Mouse (Mus musculus): ENCODE measurements around the gene Gm10306.

Gene Gm10306

DNA sequence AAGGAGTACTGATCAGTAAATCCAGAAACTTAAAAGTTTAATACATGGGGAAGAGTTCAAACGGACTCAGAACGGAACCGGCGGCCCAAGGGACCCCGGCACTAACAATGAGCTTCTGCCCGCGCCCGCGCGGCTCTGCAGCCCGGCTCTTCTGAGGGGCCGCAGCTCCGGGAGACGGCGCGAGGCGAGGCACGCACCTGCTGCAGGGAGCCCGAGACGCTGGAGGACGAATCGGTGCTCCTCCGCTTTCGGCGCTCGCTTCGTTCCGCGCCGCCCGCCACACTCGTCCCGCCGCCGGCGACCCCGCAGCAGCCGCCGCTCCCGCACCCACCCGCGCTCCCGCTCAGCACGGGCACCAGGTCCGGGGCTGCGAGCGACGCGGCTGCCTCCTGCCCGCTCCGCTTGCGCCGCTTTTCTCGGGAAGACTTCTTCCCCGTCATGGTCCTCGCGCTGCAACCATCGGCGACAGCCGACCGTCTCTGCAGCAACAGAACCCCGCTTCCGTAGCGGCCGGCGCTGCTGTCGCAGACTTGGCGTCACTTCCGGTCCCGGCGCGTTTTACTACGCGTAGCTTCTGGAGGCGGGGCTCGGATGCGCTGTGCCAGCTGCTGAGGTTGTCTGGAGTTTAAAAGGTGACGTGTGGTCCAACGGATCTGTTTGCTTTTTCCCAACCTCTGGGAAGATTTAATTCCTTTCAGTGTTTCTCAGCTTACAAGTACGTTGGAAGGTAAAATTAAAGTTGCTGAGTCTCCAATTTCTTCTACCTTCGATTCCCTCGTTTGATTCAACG, at the start of gene Gm10306, which contains the start of gene Caap1:
Gene Gm10306, plus strand, starts transcription at position 282 of the 790 bp plus-strand sequence.
Gene Caap1, minus strand, starts transcription at position 532 of the 790 bp plus-strand sequence.
- peak; percentile 82 to 93 for DNase-seq (ENCODE audit: low spot score in 2 of 2)

DNA sequence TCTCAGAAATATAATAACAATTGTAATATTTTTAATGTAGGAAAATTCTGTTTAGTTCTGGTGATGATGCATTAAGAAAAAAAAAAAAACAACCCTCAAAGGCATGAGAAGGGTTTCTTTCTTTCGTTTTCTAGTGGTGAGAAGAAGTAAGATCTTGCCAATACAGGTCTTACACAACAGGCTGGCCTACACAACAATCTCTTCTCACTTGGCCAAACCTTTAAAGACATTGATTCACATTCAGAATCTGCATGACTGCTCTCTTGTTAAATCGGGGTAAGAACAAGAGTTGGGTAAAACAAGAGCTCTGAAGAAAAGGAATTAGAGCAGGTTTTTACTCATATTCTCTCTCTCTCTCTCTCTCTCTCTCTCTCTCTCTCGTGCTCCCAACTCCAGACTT, 41.0 kb upstream of the Gm10306 start:
- DNase-seq (ENCODE audit: low spot score in 2 of 2), result no peak

DNA sequence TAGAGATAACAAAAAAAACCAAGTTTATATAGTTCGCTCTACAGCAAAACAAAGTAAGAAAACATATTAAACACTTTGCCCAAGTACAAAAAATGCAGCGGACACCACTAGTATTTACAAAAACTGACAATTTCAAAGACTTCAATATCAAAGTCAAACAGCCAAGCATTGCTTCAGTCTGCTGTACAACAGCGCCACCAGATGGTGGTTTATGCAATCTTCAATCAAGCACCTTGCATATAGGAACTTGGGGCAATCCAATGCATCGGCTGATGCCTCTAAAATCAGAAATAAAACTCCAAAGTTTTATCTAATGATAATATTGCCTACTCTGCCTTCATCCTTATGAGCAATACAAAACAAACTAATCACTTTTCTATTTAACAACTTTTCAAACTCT, 38.7 kb upstream of the Gm10306 start:
- DNase-seq (ENCODE audit: low spot score in 2 of 2), result peak in 1 of 2 experiments; percentile 37

DNA sequence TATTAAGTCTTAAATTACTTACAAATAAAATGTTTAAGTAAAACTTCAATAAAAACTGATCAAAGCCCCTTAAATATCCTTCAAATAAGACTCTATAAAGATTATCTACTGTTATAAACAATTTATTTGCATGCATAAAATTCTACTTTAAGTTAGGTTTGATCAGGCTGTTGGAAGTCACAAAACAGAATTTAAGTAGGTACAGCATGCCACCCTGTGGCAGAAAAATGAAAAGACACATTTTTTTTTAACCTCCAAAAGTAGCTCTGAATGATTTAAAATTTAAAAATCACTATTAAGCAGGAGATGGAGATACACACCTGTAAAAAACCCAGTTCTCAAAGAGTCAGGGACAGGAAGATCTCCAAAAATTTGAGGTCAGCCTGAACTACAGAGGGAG, 33.0 kb upstream of the Gm10306 start:
- no peak for DNase-seq (ENCODE audit: low spot score in 2 of 2)

DNA sequence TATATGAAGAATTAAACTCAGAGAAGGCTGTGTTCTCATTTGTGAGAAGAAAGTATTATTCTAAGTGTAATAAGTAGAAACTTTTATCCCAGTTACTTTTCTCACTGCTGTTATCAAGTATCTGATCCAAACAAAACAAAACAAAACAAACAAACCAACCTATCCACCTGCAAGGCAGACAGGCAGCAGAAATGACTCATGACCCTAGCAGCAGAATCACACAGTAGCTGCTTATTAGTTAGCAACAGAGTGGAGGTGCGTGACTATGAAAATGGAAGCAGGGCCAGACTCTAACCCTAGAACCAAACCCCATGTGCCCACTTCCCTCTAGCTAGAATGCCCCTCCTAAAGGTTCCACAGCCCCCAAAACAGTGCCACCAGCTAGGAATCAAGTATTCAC, 26.9 kb upstream of the Gm10306 start:
- DNase-seq (ENCODE audit: low spot score in 2 of 2), result no peak

DNA sequence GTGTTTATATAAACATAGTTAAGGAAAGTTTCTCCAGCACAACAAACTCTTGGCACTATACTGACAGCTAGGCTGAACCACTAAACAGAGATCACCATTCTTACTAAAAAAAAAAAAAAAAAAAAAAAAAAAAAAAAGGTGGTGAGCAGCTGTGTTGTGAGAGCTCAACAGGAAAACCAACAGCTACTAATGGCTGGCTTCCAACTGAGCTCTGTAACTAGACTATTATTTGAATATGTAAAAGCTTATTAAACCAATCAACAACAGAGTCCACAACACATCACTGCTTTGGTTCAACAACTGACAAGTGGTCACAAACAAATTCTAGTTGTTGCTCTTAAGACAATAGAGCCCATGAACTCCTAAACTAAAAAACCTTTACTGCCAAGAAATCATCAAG, 23.1 kb upstream of the Gm10306 start:
- no peak for DNase-seq (ENCODE audit: low spot score in 2 of 2)

DNA sequence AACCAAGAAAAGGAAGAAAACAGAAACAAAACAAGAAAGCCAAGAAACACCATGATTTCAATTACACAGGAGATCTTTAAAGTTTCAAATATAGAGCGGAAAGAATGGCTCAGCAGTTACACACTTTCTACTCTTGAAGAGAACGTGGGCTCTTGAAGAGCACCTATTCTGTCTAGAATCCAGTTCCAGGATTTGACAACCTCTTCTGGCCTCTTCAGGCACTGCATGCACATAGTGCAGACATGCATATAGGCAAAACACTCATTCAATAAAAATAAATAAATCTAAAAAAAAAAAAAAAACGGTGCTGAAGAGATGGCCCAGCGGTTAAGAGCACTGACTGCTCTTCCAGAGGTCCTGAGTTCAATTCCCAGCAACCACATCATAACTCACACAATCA, 13.3 kb upstream of the Gm10306 start:
- no peak for DNase-seq (ENCODE audit: low spot score in 2 of 2)

DNA sequence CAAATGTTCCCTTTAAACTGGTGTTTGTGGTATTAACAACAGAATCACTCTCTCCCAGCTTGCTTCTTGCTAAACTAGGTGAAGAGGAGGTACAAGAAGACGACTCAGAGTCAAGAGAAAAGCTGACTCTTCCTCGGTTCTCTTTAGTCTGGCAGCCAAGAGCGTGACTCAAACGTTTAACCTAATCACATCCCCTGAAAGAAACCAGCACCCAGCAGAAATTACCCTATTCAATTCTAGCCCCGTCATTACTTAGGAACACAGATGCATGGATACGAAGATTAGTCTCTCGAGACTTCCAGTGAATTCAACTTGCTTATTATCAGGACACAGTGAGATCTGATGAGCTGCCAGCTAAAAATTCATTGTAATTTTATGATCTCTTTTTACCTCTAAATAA, 12.0 kb upstream of the Gm10306 start:
- no peak for DNase-seq (ENCODE audit: low spot score in 2 of 2)

DNA sequence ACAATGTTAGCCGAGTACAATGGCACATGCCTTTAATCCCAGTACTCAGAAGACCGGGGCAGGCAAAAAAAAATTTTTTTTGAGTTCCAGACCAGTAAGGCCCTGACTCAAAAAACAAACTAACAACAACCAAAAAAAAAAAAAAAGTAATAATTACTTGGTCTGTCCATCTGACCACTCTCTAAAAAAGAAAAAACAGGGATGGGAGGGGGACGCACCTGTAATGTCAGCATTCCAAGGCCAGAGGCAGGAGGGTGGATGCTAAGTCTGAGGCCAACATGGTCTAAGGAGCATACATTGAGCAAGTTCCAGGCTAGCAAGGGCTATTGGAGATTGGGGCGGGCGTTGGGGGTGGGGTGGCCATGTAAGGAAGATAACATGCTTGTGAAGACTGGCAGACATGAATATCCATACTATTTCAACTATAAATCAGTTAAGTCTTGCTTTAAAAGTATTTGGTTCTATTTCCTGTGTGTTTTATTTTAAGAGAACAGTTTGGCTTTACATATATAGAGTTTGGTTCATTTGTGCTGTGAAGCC, 1.3 kb upstream of the Gm10306 start:
- no peak for DNase-seq (ENCODE audit: low spot score in 2 of 2)

DNA sequence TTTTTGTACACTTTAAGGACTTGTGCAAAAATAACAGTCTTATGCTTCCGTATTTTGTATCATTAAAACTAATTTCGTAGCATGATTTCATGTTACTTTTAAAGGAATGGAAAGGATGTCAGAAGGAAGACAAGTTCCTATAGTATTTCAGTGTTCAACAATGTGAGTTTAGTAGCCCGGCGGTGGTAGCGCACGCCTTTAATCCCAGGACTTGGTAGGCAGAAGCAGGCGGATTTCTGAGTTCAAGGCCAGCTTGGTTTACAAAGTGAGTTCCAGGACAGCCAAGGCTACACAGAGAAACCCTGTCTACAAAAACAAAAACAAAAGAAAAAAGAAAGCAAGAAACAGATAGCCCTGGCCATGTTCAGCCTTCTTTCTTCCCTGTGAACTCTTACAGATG, 799 bp downstream of the Gm10306 start:
- no peak for DNase-seq (ENCODE audit: low spot score in 2 of 2)

DNA sequence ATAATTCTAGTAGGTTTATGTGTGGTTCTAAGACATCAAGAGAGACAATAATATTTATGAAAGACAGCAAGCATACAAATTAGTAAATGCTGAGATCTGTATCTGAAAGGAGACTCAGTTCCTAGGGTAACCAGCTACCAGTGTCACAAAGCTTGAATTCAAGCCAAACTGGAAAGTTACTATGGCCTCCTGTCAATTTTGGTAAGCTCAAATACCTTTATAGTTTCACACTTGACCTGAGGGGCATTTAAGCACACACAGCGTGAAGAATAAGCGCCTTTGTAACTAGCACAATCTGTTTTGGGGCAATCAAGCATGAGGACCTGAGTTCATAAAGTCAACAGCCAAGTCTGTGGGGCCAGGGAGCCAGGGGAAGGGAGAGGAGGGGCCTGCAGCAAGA, 2.9 kb downstream of the Gm10306 start:
- no peak for DNase-seq (ENCODE audit: low spot score in 2 of 2)

DNA sequence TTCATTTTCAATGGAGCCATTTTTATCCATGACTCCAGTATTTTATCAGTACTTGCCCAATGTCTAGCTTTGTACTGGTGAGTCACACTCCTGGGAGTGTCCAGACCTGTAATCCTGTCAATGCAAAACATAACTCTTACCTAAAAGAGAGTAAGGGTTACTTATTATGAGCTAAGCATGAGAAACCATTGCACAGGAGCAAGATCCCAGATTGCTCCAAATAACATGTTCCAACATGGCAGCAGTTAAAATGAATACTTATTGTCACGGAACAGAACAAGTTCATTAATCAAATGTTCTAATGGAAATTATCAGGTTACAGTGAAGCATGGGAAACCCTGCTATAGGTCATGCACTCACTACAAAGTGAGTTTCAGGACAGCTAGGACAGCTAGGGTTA, 4.0 kb downstream of the Gm10306 start:
- no peak for DNase-seq (ENCODE audit: low spot score in 2 of 2)

DNA sequence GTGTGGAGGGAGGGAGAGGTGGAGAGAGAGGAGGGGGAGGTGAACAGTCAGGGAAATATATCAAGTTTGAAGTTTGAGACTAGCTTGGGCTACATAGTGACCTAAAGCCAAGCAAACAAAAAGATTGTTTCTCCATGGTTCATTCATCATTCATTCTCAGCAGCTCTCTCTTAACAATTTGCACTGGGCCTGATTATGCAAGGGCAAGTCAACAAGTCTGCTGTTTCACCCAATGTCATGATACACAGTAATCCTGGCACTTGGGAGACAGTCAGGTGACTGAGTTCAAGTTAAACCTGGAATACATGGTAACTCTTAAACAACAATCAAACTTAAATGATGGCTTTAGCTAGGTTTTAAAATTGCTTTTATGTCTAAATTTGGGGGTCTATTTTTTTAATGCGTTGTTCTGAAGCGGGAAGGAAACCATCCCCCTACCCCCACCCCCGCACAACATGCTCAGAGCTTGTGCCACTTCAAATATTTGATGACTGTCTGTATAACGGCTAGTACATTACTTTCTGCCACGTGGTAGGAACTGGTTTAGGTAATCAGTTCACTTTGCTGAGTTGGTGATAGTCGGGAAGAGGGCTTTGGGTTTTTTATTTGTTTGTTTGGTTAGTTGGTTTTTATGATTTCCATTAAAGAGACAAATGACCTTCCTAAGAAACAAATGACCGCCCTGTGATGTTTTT, 5.8 kb downstream of the Gm10306 start:
- no peak for DNase-seq (ENCODE audit: low spot score in 2 of 2)

DNA sequence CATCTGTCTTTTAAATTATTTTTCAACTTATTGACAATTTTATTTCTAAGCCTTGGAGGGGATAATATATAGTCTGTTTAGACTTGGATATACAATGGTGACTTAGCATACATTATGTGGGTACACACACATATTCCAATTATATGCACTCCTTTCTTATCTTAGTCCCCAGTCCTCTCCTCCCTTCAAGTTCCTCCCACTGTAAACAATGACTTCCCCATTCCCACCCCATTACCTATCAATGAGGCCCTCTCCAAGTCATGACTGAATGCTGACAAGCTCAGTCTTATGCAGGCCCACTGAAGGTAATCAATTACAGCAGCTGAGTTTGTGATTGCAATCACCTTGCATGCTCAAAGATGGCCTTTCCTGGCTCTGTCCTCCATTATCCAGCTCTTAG, 8.0 kb downstream of the Gm10306 start:
- no peak for DNase-seq (ENCODE audit: low spot score in 2 of 2)

DNA sequence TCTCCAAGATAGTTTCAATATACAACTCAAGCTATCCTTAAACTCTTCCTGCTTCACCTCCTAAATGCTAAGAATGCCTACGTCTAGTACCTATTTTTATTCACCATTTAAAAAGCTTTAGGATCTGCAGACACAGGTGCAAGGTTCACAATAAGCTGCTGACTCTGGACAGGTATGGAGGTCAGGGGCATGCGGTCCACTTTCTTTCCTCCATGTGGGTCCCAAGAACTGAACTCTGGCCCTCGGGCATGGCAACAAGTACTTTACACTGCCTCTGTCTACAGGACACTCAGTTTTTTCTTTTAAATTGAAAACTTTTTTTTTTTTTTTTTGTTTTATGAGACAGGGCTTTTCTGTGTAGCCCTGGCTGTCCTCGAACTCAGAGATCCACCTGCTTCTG, 16.3 kb downstream of the Gm10306 start:
- DNase-seq (ENCODE audit: low spot score in 2 of 2), result no peak

DNA sequence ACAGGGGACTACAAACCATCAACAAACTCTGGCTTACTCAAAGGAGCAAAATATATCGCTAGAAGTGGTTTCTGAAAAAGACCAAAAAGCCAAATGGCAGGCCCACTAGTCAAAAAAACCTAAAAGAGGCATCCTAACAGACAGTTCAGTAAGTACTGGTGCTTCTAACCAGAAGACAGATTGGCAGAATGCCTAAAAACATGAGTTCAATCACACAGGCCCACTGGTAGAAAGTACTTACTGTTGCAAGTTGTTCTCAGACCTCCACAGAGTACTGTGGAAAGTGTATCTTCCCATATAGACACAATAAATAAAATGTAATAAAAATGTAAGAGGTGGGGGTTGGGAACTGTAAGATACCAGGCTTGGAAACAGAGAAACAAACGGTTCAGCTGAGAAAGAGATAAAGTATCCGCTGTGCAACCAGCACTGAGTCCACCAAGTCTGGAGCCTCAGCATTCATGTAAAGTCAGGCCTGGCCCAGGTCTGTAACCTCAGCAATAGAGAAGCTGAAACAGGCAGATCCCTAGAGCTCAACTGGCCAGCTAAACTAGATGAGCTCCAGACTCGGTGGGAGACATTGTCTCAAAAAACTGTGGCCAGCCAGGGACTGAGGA, 35.5 kb downstream of the Gm10306 start:
- no peak for DNase-seq (ENCODE audit: low spot score in 2 of 2)

DNA sequence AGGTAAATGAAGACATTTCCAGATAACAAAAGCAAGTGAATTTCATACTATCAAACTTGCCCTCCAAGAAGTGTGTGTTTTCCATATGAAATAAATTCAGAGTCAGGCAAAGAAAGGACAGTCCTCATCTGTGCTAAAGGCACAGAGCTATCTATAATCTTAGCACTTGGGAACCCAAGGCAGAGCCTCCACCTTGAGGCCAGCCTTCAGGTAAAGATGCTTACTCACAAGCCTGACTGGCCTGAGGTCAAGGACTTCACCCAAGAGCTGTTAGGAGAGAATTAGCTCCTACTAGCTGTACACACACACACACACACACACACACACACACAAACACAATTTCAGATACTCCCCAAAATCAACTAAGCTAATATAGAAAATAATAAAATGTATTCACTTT, 36.4 kb downstream of the Gm10306 start:
- DNase-seq (ENCODE audit: low spot score in 2 of 2), result no peak

DNA sequence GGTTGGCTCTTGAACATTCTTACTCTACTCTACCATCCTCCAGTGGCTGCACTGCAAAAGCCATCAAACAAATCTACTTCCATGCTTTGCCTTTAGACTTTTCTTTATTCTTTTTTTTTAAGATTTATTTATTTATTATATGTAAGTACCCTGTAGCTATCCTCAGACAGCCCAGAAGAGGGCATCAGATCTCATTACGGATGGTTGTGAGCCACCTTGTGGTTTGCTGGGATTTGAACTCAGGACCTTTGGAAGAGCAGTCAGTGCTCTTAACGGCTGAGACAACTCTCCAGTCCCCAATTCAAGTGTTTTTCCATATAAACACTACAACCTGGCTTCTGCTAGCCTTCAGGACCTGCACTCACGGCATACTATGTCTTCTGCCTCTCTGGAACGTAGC, 45.0 kb downstream of the Gm10306 start:
- no peak for DNase-seq (ENCODE audit: low spot score in 2 of 2)

DNA sequence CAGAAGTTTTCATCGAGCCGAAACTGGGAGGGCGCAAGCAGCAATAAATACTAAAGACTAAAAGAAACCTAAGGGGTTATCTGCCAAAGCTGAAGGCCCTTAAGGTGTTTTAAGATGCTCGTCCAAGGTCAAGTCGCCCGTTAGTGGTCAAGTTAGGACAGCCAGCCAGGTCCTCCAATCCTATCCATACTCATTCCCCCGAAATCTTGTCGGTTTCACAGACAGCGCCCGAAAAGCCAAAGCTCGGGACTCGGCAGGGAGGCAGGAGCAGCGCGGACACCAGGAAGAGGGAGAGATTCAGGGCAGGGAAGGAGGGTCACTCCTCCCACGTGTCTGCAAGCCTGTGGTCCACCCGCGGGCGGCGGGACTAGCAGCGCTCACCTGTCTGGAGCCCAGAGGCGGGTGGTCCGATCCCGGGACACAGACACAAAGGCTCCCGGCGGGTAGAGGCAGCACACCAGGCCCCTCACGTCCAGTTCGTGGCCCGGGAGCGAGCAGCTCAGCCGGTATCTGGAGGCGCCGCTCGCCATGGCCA, 46.2 kb downstream of the Gm10306 start:
- DNase-seq (ENCODE audit: low spot score in 2 of 2), result no peak

DNA sequence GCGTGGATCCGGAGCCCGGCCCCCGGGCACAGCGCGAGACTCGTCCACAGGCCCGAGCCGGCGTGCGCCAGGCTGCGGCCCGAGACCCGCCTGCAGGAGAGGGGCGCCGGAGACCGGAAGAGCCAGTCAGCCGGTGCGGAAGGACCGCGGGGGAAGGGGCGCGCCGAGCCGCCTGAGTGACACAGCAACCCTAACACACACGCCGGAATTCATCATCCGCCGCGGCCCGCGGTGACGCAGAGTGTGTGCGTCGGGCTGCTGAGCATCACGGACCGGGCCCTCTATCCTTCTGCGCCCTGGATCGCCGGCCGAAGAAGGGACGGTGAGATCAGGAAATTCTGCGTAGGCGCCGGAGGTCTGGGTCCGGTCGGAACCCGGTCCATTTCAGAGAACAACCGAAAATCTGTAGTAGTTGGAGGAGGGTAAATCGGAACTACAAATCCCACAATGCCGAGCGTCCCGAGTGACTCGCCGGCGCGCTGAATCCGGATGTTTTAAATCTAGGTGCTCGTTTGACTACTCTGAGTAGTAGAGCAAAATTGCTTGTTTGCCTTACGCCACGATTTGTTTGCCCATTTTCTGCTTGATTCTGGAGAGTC, 46.8 kb downstream of the Gm10306 start, which contains the start of gene Plaa:
Gene Plaa, minus strand, starts transcription at position 214 of the 599 bp plus-strand sequence.
- peak; percentile 90 to 94 for DNase-seq (ENCODE audit: low spot score in 2 of 2)

DNA sequence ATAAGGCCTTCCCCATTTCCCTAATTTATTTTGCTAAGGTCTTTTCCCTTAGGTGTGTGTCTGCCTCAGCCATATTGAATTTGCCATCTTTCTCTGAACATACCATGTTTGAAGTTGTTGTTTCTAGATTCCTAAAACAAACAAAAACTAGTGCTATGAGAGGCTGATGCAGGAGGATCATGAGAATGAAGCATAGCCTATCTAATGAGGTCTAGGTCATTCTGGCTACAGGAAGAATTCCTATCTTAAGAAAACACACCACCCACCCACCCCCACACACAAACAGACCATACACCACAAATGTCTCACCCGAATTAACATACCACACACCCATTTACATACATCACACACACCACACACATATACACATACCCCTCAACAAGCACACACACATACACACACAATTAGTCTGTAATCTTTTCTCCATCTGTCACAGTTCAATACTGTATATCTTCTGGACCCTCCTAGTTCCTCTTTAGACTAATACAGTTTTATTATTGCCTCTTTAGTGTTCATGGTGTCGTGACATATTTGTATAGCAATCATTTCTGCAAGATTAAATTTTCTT, 48.2 kb downstream of the Gm10306 start:
- no peak for DNase-seq (ENCODE audit: low spot score in 2 of 2)

Data from frontal cortex, postnatal 10 days (tissue).